Mouse (Mus musculus) limb, embryonic 15.5 days (tissue): ENCODE measurements at regions not wholly inside any gene's neighbourhood (a gene's known extent, or its start where the extent isn't known, plus 50 kb on each side); places are given as distances from the start of the nearest gene placed in this dataset.

ENCODE experiments used
- ATAC-seq: fragments of 200-750 bp; cut with Nextera tagmentation; 2 replicates; pipeline ENCODE4 v1.8.0; 2017; ENCODE audit warnings: low read depth, moderate TSS enrichment; ENCODE audit not compliant: insufficient number of reproducible peaks, low FRiP score, low TSS enrichment
- H3K27ac ChIP-seq: fragments of 300-500 bp; sonication (generic); 2 replicates; pipeline ENCODE4 v1.5.1; 2015; ENCODE audit warnings: moderate library complexity, mild to moderate bottlenecking, inconsistent platforms
- H3K27me3 ChIP-seq: fragments of 300-500 bp; sonication (generic); 2 replicates; pipeline ENCODE4 v1.6.1; 2015; ENCODE audit warnings: inconsistent platforms
- H3K36me3 ChIP-seq: fragments of 300-500 bp; sonication (generic); 2 replicates; pipeline ENCODE4 v1.6.1; 2015; ENCODE audit warnings: inconsistent platforms
- H3K4me1 ChIP-seq: fragments of 300-500 bp; sonication (generic); 2 replicates; pipeline ENCODE4 v1.6.1; 2015; ENCODE audit warnings: inconsistent platforms
- H3K4me2 ChIP-seq: fragments of 300-500 bp; sonication (generic); 2 replicates; pipeline ENCODE4 v1.6.1; 2015; ENCODE audit warnings: mild to moderate bottlenecking, inconsistent platforms
- H3K4me3 ChIP-seq: fragments of 300-500 bp; sonication (generic); 2 replicates; pipeline ENCODE4 v1.5.1; 2015; ENCODE audit warnings: mild to moderate bottlenecking, inconsistent platforms
- H3K9ac ChIP-seq: fragments of 300-500 bp; sonication (generic); 2 replicates; pipeline ENCODE4 v1.6.1; 2015; ENCODE audit warnings: inconsistent platforms
- H3K9me3 ChIP-seq: fragments of 300-500 bp; sonication (generic); 2 replicates; pipeline ENCODE4 v1.6.1; 2016; ENCODE audit warnings: inconsistent platforms
- WGBS: fragments of 180-500 bp; shearing (Covaris S2); methylation state at CpG from one replicate; pipeline ENCODE4 v1.1.7; 2015; 5-methylcytosine and 5-hydroxymethylcytosine counted together

DNA sequence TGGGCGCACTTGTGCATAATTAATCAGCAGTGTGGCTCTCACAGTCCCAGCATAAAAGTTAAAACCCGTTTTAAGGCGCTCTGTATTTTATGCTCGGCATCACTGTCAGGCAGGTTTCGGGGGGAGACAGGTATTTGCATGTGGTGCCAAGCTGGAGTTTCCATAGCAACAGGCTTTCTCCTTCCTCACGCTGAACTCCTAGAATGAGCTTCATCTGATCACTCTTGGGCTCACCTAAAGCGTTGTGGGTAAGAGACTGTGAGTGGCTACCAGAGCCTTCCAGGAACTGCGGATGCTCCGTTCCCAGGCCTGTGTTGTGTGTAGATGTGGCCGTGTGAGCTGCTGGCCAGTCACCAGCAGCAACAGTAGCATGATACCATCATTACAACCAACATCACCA is 161.5 kb downstream of the Ajap1 start:
- WGBS = 71% methylated on average over 10 of the region's 10 CpGs
- H3K4me2 ChIP-seq = no peak overlapping the region
- H3K9ac ChIP-seq = no peak overlapping the region
- H3K27ac ChIP-seq = no peak overlapping the region
- no peaks in the 10 kb centered on the region for H3K27me3 ChIP-seq
- no peaks in the 10 kb centered on the region for H3K9me3 ChIP-seq
- H3K4me3 ChIP-seq = no peak overlapping the region
- H3K4me1 ChIP-seq = peaks cover 11% of the 10 kb centered on the region
- ATAC-seq = no peak
- H3K36me3 ChIP-seq = no peaks in the 10 kb centered on the region

DNA sequence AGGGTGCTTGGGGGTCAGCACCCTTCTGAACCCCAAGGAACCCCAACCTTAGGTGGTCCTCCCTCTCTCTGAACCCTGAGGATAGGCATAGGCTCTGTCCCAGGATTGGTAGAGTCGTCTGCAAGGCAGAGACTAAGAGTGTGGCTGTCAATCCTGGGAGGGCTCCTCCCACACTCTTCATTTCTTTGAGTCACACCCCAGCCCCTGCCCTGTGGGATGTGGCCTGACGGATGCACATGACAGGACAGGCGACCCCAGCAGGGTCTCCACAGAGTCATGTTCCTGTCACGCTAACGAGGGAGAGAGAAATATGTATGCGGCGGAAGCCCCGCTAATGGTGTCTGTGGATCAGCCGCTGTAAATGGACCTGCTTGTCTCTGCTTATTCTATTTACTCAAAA is 162.0 kb downstream of the Ajap1 start:
- ATAC-seq = no peak
- Histone ChIP-seq H3K4me2 (no peak overlapping the region), H3K9ac (no peak overlapping the region), H3K27me3 (no peaks in the 10 kb centered on the region), H3K36me3 (no peaks in the 10 kb centered on the region), H3K4me3 (no peak overlapping the region), H3K27ac (no peak overlapping the region), H3K9me3 (no peaks in the 10 kb centered on the region), H3K4me1 (peaks cover 6% of the 10 kb centered on the region)
- WGBS = 66% methylated on average over 9 of the region's 9 CpGs

DNA sequence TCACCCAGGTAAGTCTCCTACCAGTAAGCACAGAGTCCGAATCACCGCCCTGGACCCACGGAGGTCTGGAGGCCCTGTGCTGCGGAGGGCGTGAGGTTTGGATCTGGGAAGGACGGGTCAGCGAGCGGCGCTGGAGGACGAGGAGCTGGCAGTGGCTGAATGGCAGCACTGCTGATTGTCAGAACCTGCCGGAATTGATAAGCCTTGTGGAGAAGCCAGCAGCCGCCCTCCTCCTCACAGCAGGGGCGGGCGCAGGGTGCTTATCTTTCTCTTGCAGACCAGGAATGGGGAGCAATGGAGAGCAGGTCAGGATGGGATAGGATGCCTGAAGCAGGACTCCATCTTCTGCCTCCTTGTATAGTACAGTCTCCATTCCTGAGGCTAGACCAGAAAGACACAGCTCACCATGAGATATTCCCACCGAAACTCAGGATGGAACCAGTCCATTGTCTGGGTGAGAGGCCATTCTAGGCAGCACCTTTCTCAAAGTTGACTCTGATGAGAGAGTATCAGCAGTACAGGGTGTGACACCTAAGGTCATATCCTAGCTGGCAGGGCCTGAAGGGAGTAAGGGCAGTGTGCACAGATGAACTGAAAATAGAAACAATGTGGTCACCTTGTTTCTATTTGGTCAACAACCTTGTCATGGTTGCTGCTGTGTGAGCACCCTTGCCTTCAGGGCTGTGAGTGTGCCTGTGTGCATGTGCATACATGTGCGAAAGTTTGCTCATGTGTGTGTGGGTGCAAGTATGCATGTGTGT is 165.5 kb downstream of the Ajap1 start:
- ATAC-seq = no peak
- 81% methylated on average over 16 of the region's 16 CpGs for WGBS
- no peaks in the 10 kb centered on the region for H3K27me3 ChIP-seq
- no peaks in the 10 kb centered on the region for H3K4me1 ChIP-seq
- H3K4me3 ChIP-seq = no peak overlapping the region
- no peak overlapping the region for H3K4me2 ChIP-seq
- no peak overlapping the region for H3K27ac ChIP-seq
- H3K9me3 ChIP-seq = no peaks in the 10 kb centered on the region
- H3K36me3 ChIP-seq = no peaks in the 10 kb centered on the region
- no peak overlapping the region for H3K9ac ChIP-seq

DNA sequence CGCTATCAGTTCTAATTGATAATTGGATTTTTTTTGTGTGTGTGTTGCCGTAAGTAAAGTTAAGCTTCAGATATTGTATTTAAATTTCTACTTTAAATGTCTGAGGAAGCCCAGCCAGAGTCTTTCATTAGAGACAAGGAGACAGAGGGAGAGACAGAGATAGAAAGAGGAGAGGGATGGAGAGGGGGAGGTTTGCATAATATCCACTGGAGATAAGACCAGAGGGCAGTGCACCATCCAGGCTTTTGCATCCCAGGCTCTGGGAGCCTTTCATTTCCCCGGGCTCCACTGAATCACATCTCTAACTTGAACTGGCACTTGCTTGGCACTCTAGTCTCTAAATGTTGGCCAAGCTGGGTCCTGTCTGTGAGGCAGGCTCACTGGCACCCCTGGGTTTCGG is 166.1 kb downstream of the Ajap1 start:
- no peak overlapping the region for H3K4me3 ChIP-seq
- H3K36me3 ChIP-seq = no peaks in the 10 kb centered on the region
- H3K4me2 ChIP-seq = no peak overlapping the region
- H3K9me3 ChIP-seq = no peaks in the 10 kb centered on the region
- no peak for ATAC-seq
- H3K4me1 ChIP-seq = no peaks in the 10 kb centered on the region
- H3K9ac ChIP-seq = no peak overlapping the region
- H3K27ac ChIP-seq = no peak overlapping the region
- 85% methylated on average over 4 of the region's 4 CpGs for WGBS
- H3K27me3 ChIP-seq = no peaks in the 10 kb centered on the region

DNA sequence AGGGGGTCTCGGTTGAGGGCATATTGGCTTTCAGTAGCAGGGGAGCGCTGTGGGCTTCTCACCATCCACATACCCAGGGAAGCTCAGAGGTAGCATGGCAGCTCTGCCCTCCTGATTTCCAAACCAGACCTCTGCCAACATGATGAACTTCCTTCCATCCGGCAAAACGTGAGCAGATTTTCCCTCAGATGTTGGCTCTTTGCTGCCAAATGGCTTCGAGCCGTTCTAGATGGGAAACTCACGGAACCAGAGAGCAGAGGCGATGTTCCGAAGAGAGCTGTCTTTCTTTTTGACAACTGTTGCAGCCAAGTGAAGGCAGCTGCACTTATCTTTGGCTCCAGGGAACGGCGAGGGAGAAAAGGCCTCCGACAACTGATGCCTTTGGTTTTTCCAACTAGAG is 168.7 kb downstream of the Ajap1 start:
- Histone ChIP-seq H3K27me3 (no peaks in the 10 kb centered on the region), H3K4me3 (no peak overlapping the region), H3K4me1 (no peaks in the 10 kb centered on the region), H3K4me2 (no peak overlapping the region), H3K9me3 (no peaks in the 10 kb centered on the region), H3K36me3 (no peaks in the 10 kb centered on the region), H3K27ac (no peak overlapping the region), H3K9ac (no peak overlapping the region)
- WGBS = 81% methylated on average over 12 of the region's 12 CpGs
- no peak for ATAC-seq

DNA sequence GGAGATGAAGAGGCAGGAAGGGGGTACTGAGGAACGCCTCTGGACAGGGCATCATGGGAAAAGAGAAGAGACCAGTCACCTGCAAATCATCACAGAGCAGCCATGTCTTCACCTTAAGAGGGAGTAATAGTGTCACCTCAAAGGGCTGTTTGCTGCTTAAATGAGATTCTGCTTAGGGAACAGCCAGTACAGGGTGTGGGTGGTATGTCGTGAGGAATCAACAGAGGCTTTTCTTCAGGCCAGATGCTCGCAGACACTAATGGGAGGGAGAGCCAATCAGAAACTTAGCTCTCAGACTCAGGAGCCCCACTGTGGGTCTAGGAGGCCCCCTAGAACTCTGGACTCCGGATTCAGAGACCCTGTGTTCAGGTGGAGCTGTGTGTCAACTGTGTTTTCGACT is 171.0 kb downstream of the Ajap1 start:
- no peaks in the 10 kb centered on the region for H3K4me1 ChIP-seq
- no peak overlapping the region for H3K4me3 ChIP-seq
- no peak overlapping the region for H3K4me2 ChIP-seq
- H3K9ac ChIP-seq = no peak overlapping the region
- 42% methylated on average over 5 of the region's 5 CpGs for whole genome bisulfite sequencing
- H3K27me3 ChIP-seq = no peaks in the 10 kb centered on the region
- no peak for ATAC-seq
- no peaks in the 10 kb centered on the region for H3K9me3 ChIP-seq
- H3K27ac ChIP-seq = no peak overlapping the region
- no peaks in the 10 kb centered on the region for H3K36me3 ChIP-seq

DNA sequence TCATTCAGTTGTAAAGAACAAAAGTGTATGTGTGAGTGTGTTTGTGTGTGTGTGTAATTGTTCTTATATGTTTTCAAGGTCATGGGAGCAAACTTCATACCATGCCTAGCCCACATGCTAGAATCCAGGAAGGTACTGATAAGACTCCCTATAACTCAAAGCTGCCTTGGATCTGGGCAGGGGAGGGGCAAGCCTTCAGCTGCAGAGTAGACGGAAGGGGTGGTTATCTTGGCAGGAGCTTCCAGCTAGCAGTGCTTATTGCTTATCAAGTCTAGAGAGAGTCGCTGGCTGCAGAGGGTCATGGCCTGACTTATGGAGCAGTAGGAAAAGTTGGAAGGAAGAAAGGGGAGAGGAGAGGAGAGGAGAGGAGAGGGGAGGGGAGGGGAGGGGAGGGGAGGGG is 172.0 kb downstream of the Ajap1 start:
- ATAC-seq = no peak
- Histone ChIP-seq H3K4me1 (no peaks in the 10 kb centered on the region), H3K9ac (no peak overlapping the region), H3K4me3 (no peak overlapping the region), H3K27me3 (no peaks in the 10 kb centered on the region), H3K36me3 (no peaks in the 10 kb centered on the region), H3K9me3 (no peaks in the 10 kb centered on the region), H3K4me2 (no peak overlapping the region), H3K27ac (no peak overlapping the region)
- WGBS = 54% methylated on average over 2 of the region's 2 CpGs

DNA sequence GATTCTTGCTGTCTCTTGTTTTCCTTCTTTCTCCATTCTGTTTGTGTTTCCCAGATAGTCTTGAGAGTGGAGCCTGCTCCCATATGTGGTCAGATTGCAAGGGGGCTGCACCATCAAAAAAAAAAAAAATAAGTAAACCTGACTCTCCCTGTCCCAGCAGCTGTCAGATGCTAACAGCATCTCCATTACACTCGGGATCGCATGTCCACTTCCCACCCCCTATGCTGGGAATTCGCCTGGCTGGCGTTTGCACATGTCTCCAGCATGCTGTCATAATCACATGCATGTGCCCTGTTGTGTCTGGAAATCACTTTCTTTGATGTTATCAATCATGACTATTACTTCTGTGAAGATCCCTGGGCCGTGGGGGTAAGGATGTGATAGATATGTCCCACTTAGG is 179.1 kb downstream of the Ajap1 start:
- H3K9ac ChIP-seq = no peak overlapping the region
- H3K9me3 ChIP-seq = no peaks in the 10 kb centered on the region
- H3K27ac ChIP-seq = no peak overlapping the region
- H3K36me3 ChIP-seq = no peaks in the 10 kb centered on the region
- no peak overlapping the region for H3K4me3 ChIP-seq
- H3K4me1 ChIP-seq = no peaks in the 10 kb centered on the region
- 47% methylated on average over 5 of the region's 5 CpGs for WGBS
- no peaks in the 10 kb centered on the region for H3K27me3 ChIP-seq
- no peak overlapping the region for H3K4me2 ChIP-seq
- no peak for ATAC-seq

DNA sequence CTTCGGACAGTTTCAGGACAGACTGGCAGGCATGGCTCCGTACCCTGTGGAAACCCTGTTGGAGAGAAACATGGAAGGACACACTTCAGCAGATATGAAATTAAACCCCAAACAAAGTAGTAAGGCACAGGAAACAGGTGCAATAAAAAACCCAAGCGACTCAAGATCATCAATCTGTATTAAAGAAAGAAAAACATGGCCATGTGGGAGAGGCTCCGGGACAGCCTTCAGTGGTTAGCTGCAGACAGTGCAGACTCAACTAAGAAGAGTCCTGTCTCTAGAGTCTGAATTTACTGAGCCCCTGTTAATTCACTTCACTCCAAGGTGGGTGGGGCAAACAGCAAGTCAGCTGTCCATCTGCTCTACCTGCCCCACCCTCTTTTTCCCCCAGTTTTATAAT is 179.8 kb downstream of the Ajap1 start:
- no peaks in the 10 kb centered on the region for H3K36me3 ChIP-seq
- no peak for ATAC-seq
- no peak overlapping the region for H3K4me2 ChIP-seq
- no peaks in the 10 kb centered on the region for H3K9me3 ChIP-seq
- H3K27me3 ChIP-seq = no peaks in the 10 kb centered on the region
- H3K4me1 ChIP-seq = no peaks in the 10 kb centered on the region
- 70% methylated on average over 4 of the region's 4 CpGs for WGBS
- no peak overlapping the region for H3K27ac ChIP-seq
- no peak overlapping the region for H3K4me3 ChIP-seq
- H3K9ac ChIP-seq = no peak overlapping the region

DNA sequence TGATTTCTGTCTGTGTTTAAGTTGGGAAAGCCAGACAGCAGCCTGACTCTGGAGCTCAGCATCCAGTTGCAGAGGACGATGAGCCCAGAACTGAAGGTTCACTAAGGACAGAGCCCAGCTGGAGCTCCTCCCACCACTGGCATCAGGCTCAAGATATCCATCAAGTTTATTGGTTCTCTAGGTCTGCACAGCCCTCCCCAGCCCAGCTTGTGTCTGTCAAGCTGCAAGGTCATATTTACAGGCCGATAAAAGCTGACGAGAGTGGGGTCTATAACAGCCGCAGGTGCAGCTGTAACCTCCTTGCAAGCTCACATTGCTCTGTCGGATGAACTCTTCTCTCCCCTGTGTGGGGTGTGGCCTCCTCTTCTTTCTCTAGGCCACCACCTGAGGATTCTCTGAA is 184.3 kb downstream of the Ajap1 start:
- no peaks in the 10 kb centered on the region for H3K27me3 ChIP-seq
- no peak for ATAC-seq
- 43% methylated on average over 5 of the region's 5 CpGs for WGBS
- no peak overlapping the region for H3K9ac ChIP-seq
- no peak overlapping the region for H3K4me2 ChIP-seq
- H3K36me3 ChIP-seq = no peaks in the 10 kb centered on the region
- no peak overlapping the region for H3K27ac ChIP-seq
- H3K9me3 ChIP-seq = no peaks in the 10 kb centered on the region
- H3K4me3 ChIP-seq = no peak overlapping the region
- H3K4me1 ChIP-seq = no peaks in the 10 kb centered on the region

DNA sequence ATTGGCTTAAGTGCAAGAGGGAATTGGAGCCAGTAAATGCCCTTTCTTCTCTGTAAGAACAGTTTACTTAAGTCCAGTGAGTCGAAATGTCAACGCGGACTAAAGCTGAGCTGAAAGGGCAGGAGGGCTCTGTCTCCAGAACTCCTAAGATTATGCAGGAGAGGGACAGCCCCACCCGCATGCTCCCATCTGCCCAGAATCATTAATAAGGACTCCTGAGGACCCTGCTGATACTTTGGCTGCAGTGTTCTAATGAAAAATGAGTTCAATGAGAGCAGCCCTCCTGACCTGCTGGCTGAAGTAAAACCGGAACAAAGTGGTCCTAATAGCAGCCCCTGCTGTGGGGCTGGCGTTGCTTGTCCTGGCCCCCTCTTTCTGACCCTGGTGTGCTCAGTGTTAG is 187.8 kb downstream of the Ajap1 start:
- Histone ChIP-seq H3K9ac (no peak overlapping the region), H3K36me3 (no peaks in the 10 kb centered on the region), H3K27ac (no peak overlapping the region), H3K4me2 (no peak overlapping the region), H3K4me1 (peaks cover 3% of the 10 kb centered on the region; the same call in 1 of the 2 replicates), H3K27me3 (no peaks in the 10 kb centered on the region), H3K4me3 (no peak overlapping the region), H3K9me3 (no peaks in the 10 kb centered on the region)
- no peak for ATAC-seq
- WGBS = 54% methylated on average over 6 of the region's 6 CpGs

DNA sequence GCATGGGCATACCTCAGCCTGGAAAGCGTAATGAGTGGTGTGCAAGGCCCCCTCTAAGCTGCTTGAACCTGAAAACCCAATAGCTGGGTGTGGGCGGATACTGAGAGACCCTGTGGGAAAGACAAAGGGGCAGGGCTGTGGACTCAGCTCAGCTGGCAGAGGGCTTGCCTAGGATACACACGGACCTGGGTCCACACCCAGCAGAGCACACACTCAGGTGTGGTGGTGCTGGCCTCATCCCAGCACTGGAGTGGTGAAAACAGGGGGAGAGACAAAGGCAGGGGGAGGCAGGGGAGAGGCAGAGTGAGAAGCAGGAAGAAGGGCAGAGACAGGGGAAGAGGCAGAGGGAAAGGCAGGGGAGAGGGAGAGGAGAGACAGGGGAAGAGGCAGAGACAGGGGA is 189.5 kb downstream of the Ajap1 start:
- no peaks in the 10 kb centered on the region for H3K27me3 ChIP-seq
- peaks cover 3% of the 10 kb centered on the region; the same call in 1 of the 2 replicates for H3K4me1 ChIP-seq
- no peak overlapping the region for H3K4me3 ChIP-seq
- H3K9ac ChIP-seq = no peak overlapping the region
- no peaks in the 10 kb centered on the region for H3K36me3 ChIP-seq
- H3K4me2 ChIP-seq = no peak overlapping the region
- H3K9me3 ChIP-seq = no peaks in the 10 kb centered on the region
- no peak for ATAC-seq
- WGBS = 42% methylated on average over 3 of the region's 3 CpGs
- no peak overlapping the region for H3K27ac ChIP-seq

DNA sequence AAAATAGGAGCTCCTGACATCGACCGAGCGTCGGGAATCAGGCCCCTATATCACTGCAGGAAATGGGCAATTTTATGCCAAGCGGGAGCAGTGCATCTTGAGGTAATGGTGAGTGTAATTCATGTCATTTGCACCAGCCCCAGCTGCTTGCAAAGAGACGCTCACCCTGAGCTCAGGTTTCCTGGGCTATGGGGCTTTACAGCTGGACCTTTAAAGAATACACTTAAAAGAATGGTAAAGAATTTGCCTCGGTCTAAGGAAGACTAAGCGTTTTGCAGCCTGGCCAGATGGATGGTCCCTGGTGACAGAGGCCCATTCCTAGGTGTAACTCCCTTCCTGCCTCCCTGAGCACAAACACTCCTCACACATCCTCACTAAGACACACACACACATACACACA is 194.2 kb downstream of the Ajap1 start:
- no peak overlapping the region for H3K4me2 ChIP-seq
- no peaks in the 10 kb centered on the region for H3K27me3 ChIP-seq
- no peaks in the 10 kb centered on the region for H3K36me3 ChIP-seq
- H3K4me3 ChIP-seq = no peak overlapping the region
- no peak overlapping the region for H3K27ac ChIP-seq
- H3K4me1 ChIP-seq = peaks cover 3% of the 10 kb centered on the region; the same call in 1 of the 2 replicates
- ATAC-seq = no peak
- H3K9ac ChIP-seq = no peak overlapping the region
- WGBS = 22% methylated on average over 8 of the region's 8 CpGs
- H3K9me3 ChIP-seq = no peaks in the 10 kb centered on the region
